Mouse (Mus musculus): ENCODE data around the gene Senp5. TPM values are rescaled to one million over a fixed set of nuclear protein-coding genes. Genes with fewer than 3 reads are reported as not detected.

Gene Senp5
- total RNA-seq, 2 experiments from 2014 or later, result 37.5 to 37.6 TPM

- DNase-seq (ENCODE audit: low spot score in 2 of 2), result no peak
- H3K4me3 ChIP-seq, result no peak overlapping the region
- no peak for TF ChIP-seq CTCF (conservative IDR thresholded peaks at IDR 0.05)
- H3K27ac ChIP-seq, result no peak overlapping the region
These were observed 92.7 kb downstream of the Senp5 start for GRCm38 (mm10) chr16:31910281-31910847.

Small RNAs within 50 kb of the gene (microRNA-seq; reads per million reads assigned to microRNA genes)
- 0 reads per million in 2 experiments for gene Gm26269

Other genes with a start within 250 kb of the Senp5 start
- gene Meltf, start 124.5 kb downstream of the Senp5 start, total RNA-seq (2021), result under 1 TPM; 0.20 to 0.29 TPM
- 10 to 100 TPM; 11.9 to 15.6 TPM for gene Pigz, start 69.4 kb downstream of the Senp5 start, total RNA-seq (2021)
- 10 to 100 TPM; 37.6 to 42.1 TPM for gene 0610012G03Rik, start 54.8 kb downstream of the Senp5 start, total RNA-seq (2021)
- gene Ncbp2, start 54.8 kb downstream of the Senp5 start, total RNA-seq (2021), result 10 to 100 TPM; 49.5 to 52.3 TPM
- gene Pak2, start 76.1 kb upstream of the Senp5 start, total RNA-seq (2021), result 10 to 100 TPM; 29.2 to 29.7 TPM
- gene Pigx, start 96.5 kb upstream of the Senp5 start, total RNA-seq (2021), result 10 to 100 TPM; 24.2 to 27.3 TPM
- gene Cep19, start 96.5 kb upstream of the Senp5 start, total RNA-seq (2021), result 10 to 100 TPM; 62.8 to 65.5 TPM
- gene Nrros, start 162.3 kb upstream of the Senp5 start, total RNA-seq (2021), result 10 to 100 TPM; 11.2 to 11.6 TPM
- gene Bex6, start 176.5 kb upstream of the Senp5 start, total RNA-seq (2021), result not detected
- 10 to 100 TPM; 46.4 to 47.8 TPM for gene Fbxo45, start 243.9 kb upstream of the Senp5 start, total RNA-seq (2021)
- 10 to 100 TPM; 11.8 to 13.0 TPM for gene Wdr53, start 243.9 kb upstream of the Senp5 start, total RNA-seq (2021)

All from layer of hippocampus, adult 2 months (tissue).